Mouse (Mus musculus) cerebellum, adult 8-10 months (tissue): ENCODE measurements at regions not wholly inside any gene's neighbourhood (a gene's known extent, or its start where the extent isn't known, plus 50 kb on each side); places are given as distances from the start of the nearest gene placed in this dataset.

Experiments
- DNase-seq: peaks from one replicate; pipeline ENCODE4 v3.0.0; 2022

DNA sequence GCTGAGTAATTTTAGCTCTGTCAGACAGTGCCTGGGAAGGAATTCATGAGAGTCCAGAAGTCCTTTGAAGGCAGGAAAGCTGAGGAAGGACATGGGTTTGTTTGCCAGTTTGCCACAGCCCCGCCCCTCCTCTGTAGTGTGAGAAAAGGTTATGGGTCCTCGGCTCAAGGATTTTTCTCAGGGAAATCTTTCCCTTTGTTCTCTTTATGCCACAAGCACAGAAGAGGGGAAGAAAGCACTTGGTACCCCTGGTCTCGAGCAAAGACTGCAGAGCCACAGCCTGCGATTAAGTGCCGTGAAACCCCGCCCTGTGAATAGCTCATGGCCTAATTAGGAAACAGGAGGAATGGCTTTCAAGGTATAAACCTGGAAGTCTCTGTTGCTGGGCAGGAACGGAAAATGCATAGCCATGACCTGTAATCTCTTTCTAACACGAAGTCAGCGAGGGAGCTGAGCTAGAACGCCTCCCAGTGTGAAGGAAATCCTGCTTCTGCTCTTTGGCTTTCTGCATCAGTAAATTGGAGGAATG, 166.1 kb upstream of the Tars start:
- DNase-seq, result no peak

DNA sequence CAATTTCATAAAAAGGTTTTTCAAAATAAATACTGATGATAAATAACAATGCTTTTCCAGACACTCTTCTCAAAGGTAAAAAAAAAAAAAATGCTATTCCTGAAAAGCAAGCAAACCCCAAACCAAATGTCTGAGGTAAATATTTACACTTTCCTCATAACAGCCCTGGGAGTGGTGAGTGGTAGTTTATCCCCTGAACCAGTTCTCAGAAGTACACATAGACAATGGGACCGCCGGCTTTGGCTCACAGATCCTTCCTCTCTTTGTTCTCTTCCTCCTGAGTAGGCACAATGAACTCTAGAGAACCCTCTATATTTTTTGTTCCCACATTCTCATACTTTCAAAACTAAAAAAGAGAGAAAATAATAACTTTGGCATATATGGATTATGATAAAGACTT, 153.1 kb upstream of the Tars start:
- DNase-seq, result no peak

DNA sequence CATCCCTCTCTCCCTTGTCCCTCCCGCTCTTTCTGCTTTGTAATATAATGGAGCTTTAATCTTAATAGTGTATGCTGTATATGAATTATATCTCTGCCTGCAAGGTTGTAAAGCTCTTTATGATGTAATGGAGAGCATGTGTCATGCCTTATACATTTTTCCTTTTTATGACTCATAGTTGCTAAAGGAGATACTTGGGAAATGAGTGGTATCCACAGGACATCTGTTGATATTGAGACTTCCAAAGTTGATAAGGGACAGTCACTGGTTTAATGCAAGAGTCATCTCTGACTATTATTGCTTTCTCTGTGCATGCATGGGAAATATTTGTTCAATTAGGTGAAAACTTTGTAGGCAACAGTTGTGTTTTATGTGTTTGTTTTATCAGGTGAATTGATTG, 152.6 kb upstream of the Tars start:
- DNase-seq, result no peak

DNA sequence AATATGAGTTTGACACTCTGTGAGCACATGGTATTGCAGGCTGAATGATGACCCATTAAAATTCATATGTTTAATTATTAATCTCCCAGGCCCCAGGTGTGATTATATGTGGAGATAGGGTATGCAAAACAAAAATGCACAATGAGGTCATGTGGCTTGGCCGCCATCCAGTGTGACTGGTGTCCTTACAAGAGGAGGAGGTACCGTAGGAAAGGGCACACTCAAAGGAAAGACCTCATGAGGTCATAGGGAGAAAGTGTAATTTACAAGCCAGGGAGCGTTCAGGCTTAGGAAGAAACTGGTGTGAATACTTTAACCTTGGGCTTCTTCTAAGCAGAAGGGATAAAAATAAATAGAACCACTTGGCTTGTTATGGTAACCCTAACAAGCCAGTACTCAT, 140.0 kb upstream of the Tars start:
- DNase-seq, result no peak

DNA sequence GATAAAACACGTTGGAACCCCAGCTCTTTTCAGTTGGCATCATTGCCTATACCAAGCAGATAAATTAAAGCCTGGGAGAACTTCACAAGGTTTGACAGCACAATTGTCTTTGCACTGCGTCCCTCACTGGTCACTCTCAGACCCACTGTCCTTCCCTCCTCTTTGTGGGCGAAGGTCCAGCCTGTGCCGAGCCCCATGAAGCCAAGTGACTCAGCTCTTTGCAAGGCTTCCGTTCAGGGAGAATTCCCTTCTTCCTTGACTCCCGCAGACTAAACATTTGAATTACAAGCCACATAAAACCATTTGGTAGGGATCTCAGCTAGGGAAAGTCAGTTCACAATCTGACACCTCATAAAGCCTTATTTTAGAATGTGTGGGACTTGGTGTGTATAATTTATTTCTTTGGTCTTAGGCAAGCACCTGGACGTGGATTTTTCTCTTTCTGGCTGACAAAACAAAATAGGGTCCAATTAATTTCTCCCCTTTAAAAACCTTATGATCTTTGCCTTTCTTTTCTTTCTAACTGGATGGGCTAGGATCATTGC, 136.7 kb upstream of the Tars start:
- DNase-seq, result no peak

DNA sequence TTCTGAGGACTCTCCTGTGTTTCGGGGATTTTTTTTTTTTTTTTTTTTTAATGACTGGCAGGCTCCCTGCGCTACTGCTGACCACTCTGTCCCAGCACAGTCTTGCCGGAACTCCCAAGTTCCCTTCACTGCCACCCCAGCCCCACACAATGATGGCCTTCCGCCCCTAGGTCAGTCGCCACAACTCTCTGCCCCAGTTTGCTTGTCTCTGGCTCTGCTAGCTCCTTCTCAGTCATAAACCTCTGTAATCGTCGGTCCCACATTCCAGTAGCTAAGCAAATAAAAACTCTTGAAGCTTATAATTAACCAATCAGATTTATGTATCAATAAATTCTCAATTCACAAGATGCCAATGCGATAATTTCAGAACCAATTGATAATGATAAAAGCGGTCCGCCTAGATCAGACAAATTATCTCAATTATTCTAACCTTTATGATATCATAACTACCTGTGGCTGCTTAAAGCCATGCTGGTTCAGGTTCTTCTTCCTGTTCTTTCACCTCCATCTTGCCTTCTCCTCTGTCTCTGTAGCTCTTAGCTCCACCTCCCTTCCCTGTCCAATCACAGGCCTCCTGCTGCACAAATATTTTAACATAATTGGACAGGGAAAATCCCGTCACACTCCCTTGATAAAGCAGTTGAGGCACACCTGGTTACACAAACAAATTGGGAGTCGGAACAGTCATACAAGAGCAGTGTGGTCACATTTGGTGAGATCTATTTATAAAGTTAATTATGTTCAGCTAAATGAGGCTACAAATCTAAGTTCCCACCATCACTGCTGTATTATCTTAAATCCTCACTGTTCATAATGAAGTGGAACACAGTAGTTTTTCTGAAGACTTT, 135.2 kb upstream of the Tars start:
- DNase-seq, result no peak

DNA sequence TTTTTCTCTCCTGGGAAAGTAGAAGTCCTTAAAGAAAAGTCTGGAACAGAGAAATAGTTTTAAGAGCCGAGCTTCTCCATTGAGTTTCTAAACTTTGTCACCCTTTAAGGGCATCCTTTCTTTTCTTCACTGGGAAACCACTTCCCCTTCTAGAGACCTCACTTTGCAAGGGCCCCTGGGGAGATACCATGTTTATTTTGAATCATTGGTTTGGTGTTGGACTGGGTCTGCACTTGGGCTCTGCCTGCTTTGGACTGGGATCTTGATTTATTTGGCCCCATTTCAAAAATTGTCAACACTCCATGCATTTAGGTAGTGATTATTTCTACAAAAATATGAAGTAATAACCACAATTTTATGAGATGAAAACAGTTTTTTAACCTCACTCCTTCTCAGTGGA, 134.2 kb upstream of the Tars start:
- DNase-seq, result no peak

DNA sequence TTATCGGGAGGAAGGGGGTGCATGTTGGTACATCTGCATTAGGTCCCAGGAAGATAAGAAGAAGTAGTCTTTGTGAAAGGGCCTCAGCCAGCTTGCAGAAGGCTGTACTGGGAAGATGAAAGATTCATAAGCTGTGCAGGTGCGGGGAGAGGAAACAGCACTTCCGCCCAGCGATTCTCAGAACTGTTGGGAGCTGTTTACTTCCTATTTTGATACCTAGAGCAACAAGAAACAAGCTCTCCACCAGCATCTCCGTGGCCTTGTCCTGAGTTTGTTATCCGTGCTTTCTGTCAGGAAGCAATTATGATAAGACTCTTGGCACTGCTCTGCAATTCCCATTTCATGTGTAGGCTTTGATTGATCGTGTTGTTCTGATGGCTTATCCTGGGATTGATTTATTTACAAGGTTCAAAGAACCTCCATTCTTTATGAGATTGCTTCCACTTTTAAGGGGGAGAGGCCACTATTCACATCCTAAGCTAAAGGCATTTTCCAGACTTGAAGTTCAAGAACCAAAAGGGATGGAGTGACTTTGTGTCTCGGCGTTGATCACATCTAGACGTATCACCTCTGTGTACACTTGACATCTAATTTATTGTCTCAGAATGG, 133.6 kb upstream of the Tars start:
- DNase-seq, result no peak

DNA sequence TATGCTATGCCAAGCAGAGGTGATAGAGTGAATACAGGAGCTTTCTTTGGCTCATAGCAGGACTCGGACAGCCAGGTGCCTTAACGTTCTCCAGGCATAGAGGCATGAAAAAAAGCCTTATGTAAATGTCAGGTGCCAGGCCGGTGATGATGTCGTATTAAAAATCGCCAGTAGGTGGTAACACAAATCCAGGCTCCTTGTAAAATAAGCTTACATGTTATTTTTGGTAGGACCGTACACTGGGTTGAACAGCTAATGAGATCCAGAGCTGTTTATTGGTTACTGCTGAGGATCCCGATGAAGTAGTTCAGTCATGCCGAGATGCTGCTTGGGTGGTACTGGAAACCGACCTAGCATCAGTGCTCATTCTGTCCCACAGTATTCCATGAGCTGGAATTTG, 133.1 kb upstream of the Tars start:
- DNase-seq, result no peak

DNA sequence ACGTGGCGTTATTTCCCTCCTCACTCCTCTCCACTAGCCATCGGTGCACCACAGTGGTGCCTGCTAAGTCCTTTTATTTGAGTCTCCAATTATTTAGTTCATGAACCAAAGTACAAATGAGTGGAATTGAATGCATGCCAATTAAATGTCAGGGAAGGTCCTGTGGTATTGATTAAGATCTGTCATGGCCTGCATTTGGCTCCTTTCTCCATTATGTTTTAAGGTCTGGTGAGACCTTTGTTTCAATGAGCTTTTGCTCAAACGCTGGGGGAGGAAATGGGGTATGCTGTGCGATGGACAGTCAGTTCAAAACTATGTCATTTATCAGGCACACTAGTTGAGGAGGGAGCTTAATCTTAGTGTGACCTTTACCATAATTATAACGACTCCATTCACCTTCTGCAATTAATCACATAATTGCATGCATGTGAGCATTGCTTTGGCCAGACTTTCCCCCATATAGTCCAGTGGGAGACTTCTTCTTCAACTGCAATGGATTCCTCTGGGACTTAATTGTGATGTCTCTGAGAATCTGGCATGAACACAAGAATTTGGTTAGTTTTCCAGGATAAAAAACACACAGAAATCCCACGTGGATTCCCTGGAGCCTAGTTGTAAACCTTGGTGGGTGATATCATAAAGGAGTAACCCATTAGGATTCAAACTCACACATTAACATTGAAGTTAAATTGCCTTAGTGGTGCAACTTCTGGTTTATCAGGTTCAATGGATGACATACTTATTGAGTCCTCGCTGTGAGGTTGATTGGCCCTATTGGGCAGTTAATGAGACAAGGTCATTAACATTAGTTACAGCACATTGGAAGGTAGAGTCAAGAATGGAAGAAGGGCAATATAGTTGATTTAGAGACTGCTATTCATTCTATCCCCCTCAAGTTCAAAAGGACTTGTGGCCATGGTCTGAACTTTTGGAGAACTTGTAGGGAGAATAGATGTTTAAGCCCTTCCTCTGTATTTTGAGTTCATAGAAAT, 130.7 kb upstream of the Tars start:
- no peak for DNase-seq

DNA sequence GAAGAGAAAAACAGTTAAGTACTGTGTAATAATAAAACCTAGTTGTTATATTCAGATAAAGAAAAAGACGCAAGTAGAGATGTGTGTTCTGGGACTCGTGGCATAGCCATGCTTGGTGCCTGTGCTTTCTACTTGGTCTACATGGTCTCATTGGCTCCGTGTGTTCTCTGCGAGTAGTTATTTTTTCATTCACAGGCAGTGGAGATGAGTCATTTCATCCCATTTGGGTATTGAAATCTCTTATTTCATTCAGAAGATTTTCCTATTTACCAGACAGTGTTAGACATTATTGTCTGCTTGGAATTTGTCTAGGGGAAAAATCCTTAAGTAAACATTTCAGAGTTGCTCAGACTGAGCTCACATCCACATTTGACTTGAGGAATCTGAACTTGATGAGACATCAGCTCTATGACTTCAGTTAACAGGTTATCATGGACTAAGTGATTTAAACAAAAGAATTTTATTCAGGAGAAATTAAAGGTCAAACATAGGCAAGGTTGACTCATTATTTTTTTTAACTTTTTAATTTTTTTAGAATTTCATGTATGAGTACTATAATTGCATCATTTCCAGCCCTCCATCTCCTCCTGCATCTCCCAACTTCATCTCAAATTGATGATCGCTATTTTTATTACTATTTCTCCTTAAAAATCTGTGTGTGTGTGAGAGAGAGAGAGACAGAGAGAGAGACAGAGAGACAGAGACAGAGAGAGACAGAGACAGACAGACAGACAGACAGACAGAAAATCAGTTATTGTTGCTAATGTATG, 125.1 kb upstream of the Tars start:
- no peak for DNase-seq

DNA sequence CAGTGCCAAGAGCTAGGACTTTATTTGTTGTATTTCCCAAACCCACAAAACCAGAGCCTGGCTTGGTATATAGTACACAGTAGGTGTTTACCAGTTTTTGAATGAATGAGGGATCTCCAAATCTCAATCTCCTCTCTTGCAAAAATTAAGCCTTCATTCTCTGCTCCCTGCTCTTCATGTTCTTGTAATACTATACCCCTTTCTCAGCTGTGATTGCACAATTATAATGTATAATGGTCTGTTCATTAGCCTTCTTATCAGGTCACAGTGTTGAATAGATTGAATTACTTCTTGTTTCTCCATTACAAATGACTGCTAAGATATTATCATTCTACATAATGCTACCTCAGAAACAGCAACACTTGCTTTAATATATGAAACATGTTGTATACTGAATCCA, 119.1 kb upstream of the Tars start:
- DNase-seq, result no peak

DNA sequence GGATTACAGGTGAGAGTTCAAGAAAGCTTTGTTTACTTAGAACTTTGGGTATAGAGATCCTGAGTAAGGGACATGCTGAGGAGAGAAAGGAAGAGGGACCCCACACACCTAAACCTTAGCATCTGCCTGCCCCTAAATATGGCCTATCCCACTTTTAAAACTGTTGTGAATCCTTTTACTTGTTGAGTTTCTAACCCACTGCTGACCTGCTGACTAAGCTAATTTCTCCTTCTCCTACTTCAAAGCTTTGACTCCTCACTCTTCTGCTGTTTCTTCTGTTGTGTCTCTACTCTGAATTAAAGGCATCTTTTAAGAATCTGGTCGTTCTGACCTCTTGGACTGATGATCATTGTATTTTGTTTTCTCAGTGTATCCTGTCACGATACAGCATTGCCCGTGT, 118.4 kb upstream of the Tars start:
- DNase-seq, result no peak

DNA sequence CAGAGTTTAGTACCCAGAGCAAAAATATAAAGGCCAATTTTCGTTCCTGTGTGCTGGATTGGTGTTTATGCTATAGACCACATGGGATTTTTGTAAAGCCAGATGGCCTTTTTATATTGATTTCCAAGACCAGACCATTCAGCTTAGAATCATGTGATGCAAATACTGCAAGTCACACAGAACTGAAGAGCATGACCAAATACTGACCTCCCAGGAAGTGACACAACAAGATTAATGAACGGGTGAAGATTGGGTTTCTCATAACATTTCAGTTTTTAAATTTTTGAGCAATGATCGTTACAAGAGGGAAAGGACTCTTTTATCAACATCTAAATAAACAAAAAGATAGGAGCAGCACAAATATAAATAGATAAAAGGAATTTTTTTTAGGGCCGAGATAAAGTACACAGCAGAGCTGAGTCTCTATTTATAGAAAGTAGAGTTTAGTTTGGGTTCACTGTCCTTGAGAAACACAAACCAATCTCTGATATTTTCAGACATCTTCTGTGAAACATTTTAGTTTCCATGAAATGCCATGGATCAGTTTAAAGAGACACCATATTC, 105.7 kb upstream of the Tars start:
- DNase-seq, result no peak

DNA sequence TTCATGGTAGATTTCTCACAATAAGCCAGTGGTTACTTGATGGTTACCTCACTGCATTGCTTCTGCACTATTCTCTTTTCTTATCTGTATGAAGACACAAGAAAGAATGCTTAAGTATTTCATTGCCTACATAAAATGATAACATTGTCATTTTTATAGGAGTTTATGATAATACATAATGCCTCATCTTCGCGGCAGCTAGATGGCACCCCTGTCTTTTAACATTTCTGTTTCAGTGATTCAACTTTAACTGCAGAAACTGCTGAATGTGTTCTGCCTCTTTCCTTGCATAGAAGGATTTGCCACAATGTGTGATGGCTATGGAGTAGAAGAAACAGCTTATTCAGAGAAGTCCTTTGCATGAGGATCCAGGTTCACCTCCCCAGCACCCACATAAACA, 97.0 kb upstream of the Tars start:
- DNase-seq, result no peak

DNA sequence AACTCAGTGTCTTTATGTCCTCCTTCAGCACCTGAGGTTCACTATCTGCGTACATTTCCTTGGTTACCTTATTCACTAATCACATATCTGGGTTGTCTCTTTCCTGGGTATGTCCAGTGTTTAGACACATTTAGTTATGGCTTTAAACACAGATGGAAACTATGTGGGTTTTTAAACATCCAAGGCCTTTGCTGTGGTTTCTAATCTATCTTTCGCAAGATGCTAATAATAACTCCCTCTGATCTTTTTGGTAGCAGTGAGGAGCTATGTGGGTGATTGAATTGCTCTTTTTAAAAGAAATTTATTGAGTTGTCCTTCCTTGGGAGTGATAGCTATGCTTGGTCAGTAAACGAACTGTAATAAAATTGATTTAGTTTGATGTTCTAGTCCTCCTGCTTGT, 89.7 kb upstream of the Tars start:
- DNase-seq, result no peak

DNA sequence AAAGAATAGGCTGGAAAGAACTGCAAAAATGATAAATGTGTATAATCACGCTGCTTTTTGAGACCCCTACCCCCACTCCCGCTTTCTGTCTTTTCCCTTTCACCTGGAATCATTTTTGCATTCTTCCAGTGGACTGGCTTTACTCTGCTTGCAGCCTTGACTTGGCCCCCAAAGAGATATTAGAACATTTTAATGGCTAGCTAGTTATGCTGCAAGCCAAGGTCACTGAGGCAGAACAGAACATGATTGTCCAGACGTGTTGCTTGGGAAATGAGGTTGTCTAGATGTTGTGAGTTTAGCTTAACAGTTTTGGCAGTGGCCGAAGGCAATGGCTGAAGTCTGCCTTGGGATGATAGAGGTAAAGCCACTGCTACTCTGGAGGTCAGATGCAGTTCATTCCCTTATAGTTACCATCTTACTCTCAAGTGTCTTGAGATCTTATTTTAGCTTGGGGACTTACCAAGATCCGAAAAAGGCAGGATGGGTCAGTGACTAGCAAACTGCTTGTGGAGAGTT, 87.9 kb upstream of the Tars start:
- DNase-seq, result no peak

DNA sequence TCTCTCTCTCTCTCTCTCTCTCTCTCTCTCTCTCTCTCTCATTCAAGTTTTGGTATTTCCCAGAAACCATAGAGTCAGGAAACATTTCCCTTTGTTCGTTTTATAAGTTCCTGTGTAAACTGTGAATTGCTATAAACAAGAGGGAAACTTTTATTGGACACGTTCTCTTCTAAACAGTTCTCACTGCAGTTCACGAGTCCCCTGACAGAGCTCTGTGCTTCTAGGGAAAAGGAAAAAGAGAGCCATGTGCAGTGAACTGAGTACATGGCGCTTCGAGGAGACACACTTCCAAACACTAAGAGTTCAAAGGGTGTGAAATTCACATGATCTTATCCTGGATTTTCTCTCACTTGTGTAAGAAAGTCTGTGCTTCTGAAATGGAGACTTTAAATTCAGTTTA, 84.5 kb upstream of the Tars start:
- no peak for DNase-seq

DNA sequence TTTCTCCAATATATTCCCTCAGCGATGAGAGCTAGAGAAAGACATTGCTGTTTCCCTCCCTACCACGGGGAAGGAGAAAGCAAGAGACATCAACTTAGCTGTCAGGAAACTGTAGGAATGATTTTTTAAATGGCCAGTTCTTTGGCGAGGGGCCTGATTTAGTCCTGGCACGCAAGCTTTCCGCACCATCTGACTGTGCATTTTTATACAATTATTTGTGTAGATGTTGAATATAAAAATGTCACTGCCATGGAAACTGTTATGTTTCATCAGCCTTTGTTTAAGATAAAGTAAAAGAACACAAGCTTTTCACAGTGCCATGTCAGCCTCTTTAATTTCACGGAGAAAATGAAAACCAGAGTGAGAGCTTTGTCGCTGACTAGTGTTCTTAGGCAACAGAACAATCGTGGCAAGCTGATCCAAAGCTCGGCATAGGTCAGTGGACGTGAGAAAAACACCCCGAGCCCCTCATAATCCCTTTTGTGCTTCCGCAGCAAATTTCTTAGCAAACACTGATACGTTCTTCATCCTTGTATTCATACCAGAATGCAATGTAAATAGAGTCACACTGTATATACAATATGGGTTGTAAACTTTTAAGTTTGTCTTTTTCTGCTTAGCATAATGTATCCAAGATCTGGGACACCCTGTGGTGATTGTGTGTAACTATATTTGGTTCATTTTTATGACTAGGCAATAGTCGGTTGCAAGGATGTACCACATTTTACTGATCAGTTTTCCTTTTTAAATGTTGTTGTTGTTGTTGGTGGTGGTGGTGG, 79.9 kb upstream of the Tars start:
- DNase-seq, result no peak

DNA sequence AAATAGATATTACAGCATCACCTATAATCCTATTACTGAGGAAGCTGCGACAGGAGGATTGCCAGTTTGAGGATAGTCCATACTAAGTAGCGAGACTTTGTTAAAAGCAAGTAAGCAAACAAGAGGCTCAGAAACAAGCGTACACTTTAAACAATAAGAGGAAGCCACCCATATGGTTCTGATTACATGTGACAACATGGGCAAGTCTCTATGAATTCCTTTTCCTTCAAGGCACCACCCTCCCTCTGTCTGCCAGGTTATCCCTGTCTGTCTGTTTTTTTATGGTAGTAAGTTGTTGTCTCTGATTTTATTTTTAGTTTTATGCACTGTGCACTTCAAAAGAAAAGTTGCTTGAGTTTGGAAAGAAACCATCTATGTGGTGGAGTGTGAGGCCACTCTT, 76.8 kb upstream of the Tars start:
- DNase-seq, result no peak

DNA sequence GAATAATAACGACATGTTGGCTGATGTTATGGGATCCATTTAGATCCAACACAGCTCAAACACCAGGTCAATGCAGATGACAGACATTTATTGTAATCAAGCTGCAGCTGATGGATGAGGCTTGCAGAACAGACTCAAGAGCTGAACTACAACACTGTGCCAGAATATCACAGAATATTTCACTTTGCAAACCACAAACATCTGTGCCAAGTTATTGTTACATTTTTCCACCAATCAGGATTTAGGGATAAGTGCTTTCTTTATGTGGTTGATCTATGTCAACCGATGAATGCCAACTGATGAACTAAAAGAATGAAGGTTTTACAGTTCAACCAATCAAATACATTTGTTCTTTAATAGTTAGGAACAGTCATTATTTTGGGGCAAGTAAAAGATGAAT, 63.9 kb upstream of the Tars start:
- DNase-seq, result no peak
